Comparison of ENCODE assay signal across 8 mouse cellular contexts in the genomic region with DNA sequence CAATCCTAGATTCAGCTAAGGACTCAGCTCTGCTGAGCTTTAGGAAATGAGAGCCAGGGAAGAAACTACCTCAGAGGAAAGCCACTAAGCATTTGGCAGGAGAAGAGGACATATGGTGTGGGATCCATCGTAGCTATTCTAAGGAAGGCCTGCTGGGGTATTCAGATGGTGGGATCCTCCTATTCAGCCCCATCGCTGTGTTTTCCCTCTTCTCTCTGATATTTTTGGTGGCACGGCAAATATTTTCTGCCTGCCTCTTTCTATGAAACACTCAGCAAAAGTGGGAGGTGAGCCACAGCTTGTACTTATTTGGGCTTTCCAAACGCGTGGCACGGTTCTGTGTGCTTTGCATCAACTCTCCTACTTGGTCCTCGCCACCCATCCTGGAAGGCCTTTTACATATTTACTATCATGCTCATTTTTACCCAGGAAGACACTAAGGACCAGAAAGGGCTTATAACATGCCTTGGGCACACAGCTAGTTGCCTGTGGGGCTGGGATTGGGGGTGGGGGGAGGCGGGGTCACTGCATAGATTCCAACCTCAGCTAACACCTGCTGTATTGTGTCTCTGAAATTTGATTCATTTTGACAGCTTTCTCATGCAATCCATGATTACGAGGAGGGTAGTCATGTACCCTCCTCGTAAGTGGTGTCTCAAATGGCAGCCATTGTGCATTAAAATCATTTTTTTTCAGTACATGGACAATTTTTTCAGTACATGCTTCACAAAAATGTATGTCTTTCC. TPM values are rescaled to one million over a fixed set of nuclear protein-coding genes. Genes with fewer than 3 reads are reported as not detected.
DNase-seq lines count a peak whose midpoint lies in the region; ATAC-seq lines count a peak whose summit lies in the region.

No protein-coding gene starts in this region.

- H3K36me3 ChIP-seq in kidney, embryonic 14.5 days (ENCODE audit: control insufficient read depth, insufficient read depth, low read length) = no peaks in the 10 kb centered on the region

- no peaks in the 10 kb centered on the region for H3K9me3 ChIP-seq in kidney, embryonic 14.5 days (ENCODE audit: control insufficient read depth, low read length)

- H3K4me3 ChIP-seq in kidney, embryonic 14.5 days (ENCODE audit: low read length) = no peak overlapping the region

- H3K27me3 ChIP-seq in kidney, embryonic 14.5 days (ENCODE audit: control insufficient read depth, insufficient read depth, low read length) = no peaks in the 10 kb centered on the region

- H3K27ac ChIP-seq in kidney, embryonic 14.5 days (ENCODE audit: low read depth, low read length) = peak overlapping the region; percentile 84; the same call in 1 of the 2 replicates

- WGBS in kidney, embryonic 14.5 days = 85% methylated on average over 10 of the region's 10 CpGs

- H3K4me2 ChIP-seq in kidney, embryonic 14.5 days (replicated peaks; ENCODE audit: low read depth, low read length) = no peak overlapping the region

- no peak for ATAC-seq in kidney, embryonic 14.5 days (ENCODE audit: low FRiP score, low TSS enrichment)

- DNase-seq in kidney, postnatal 14 days = no peak
- peak; percentile 66 to 71 for DNase-seq in cerebellum, postnatal 25 days
- peak; percentile 71 to 78 for DNase-seq in layer of hippocampus, adult 8-10 months (ENCODE audit: low spot score in 2 of 2)
- peak; percentile 71 to 78 for DNase-seq in right cerebral cortex, adult 2 months (ENCODE audit: low spot score in 2 of 2)
- no peak for DNase-seq in adipocyte (ENCODE audit: low spot score)
- no peak for DNase-seq in thymus, postnatal 36 days
- DNase-seq in spleen, postnatal 14 days (ENCODE audit: low spot score in 2 of 2) = no peak

- no peak overlapping the region for H3K9ac ChIP-seq in kidney, embryonic 14.5 days (ENCODE audit: low read depth, low read length)

- peaks cover 41% of the 10 kb centered on the region for H3K4me1 ChIP-seq in kidney, embryonic 14.5 days (ENCODE audit: control insufficient read depth, insufficient read depth, low read length)

RNA-seq across cellular contexts. Expression of a gene that starts 46.1 kb away (rescaled TPM):
- 9.3 and 9.5 TPM in 2 replicates for polyA plus RNA-seq in kidney, embryonic 14.5 days (2014; fragmentation: Nextera tagmentation; extraction: Ambion mirVana)
- 10 to 100 TPM; 27.6 to 36.3 (median 30.6) TPM for total RNA-seq in layer of hippocampus, adult 8-10 months (2022)

RNA-seq across cellular contexts. Expression of a gene that starts 46.3 kb away (rescaled TPM):
- 111 and 222 TPM in 2 replicates for polyA plus RNA-seq in kidney, embryonic 14.5 days (2014; fragmentation: Nextera tagmentation; extraction: Ambion mirVana)
- total RNA-seq in layer of hippocampus, adult 8-10 months (2022) = 100 to 1,000 TPM; 161 to 238 (median 189) TPM

Comparison
In these comparisons a context has a peak if more than half of its experiments do, and no peak if none do; other contexts are left out.
1. DNase-seq: peak in cerebellum, postnatal 25 days (2 of 2), layer of hippocampus, adult 8-10 months (2 of 2) and right cerebral cortex, adult 2 months (2 of 2); none in kidney, postnatal 14 days (single experiment), adipocyte (single experiment), thymus, postnatal 36 days (0 of 2) and spleen, postnatal 14 days (0 of 2).